Mouse (Mus musculus): ENCODE results near the gene Atp6v1c2. TPM values are rescaled to one million over a fixed set of nuclear protein-coding genes. Genes with fewer than 3 reads are reported as not detected.
A peak's percentile ranks its signal among the peaks of the same experiment; 100 is the strongest.

The Atp6v1c2 gene
- total and polyA plus RNA-seq, 2 experiments from 2014 or later: 0.52 to 1.1 TPM

- H3K9me3 ChIP-seq (ENCODE audit: low read length): no peaks in the 10 kb centered on the region
- H3K9ac ChIP-seq (replicated peaks; ENCODE audit: low read length): no peak overlapping the region
- TF ChIP-seq CTCF (IDR thresholded peaks at IDR 0.05; ENCODE audit: low read depth): no peak
- H3K4me3 ChIP-seq (ENCODE audit: low read length): no peak overlapping the region
- no peaks in the 10 kb centered on the region for H3K27me3 ChIP-seq (ENCODE audit: insufficient read depth, low read length)
- no peak overlapping the region for H3K27ac ChIP-seq
- DNase-seq (ENCODE audit: low spot score) (no peak), ATAC-seq (no peak)
- H3K4me1 ChIP-seq (ENCODE audit: insufficient read depth, low read length): peaks cover 6% of the 10 kb centered on the region
- WGBS: 87% methylated on average over 2 of the region's 2 CpGs
- H3K36me3 ChIP-seq (ENCODE audit: insufficient read depth, low read length): no peaks in the 10 kb centered on the region
- H3K4me2 ChIP-seq (ENCODE audit: low read depth, low read length): no peak overlapping the region
Observed at GRCm38 (mm10) chr12:17264826-17265225, 64.3 kb downstream of the Atp6v1c2 start.

- ATAC-seq (no peak), DNase-seq (ENCODE audit: low spot score) (no peak)
- Histone ChIP-seq H3K36me3 (ENCODE audit: insufficient read depth, low read length) (no peaks in the 10 kb centered on the region), H3K4me3 (ENCODE audit: low read length) (no peak overlapping the region), H3K4me2 (ENCODE audit: low read depth, low read length) (no peak overlapping the region), H3K27ac (no peak overlapping the region), H3K9ac (replicated peaks; ENCODE audit: low read length) (no peak overlapping the region), H3K4me1 (ENCODE audit: insufficient read depth, low read length) (peaks cover 6% of the 10 kb centered on the region), H3K9me3 (ENCODE audit: low read length) (no peaks in the 10 kb centered on the region), H3K27me3 (ENCODE audit: insufficient read depth, low read length) (no peaks in the 10 kb centered on the region)
- no peak for TF ChIP-seq CTCF (IDR thresholded peaks at IDR 0.05; ENCODE audit: low read depth)
- WGBS: 89% methylated on average over 3 of the region's 3 CpGs
Observed at GRCm38 (mm10) chr12:17263881-17264280, 65.3 kb downstream of the Atp6v1c2 start.

- no peak overlapping the region for H3K27ac ChIP-seq
- H3K4me2 ChIP-seq (ENCODE audit: low read depth, low read length): no peak overlapping the region
- H3K27me3 ChIP-seq (ENCODE audit: insufficient read depth, low read length): no peaks in the 10 kb centered on the region
- no peaks in the 10 kb centered on the region for H3K9me3 ChIP-seq (ENCODE audit: low read length)
- no peaks in the 10 kb centered on the region for H3K36me3 ChIP-seq (ENCODE audit: insufficient read depth, low read length)
- H3K4me3 ChIP-seq (ENCODE audit: low read length): no peak overlapping the region
- ATAC-seq (peak; percentile 41; the same call in 1 of the 2 replicates), DNase-seq (ENCODE audit: low spot score) (peak; percentile 30)
- WGBS: 62% methylated on average over 3 of the region's 3 CpGs
- TF ChIP-seq CTCF (IDR thresholded peaks at IDR 0.05; ENCODE audit: low read depth): no peak
- no peaks in the 10 kb centered on the region for H3K4me1 ChIP-seq (ENCODE audit: insufficient read depth, low read length)
- no peak overlapping the region for H3K9ac ChIP-seq (replicated peaks; ENCODE audit: low read length)
Observed at GRCm38 (mm10) chr12:17261005-17261404, 68.2 kb downstream of the Atp6v1c2 start.

GRCm38 (mm10) chr12:17258431-17258830, 70.7 kb downstream of the Atp6v1c2 start:
- no peak overlapping the region for H3K27ac ChIP-seq
- 86% methylated on average over 7 of the region's 7 CpGs for WGBS
- no peak for ATAC-seq

GRCm38 (mm10) chr12:17256905-17257304, 72.3 kb downstream of the Atp6v1c2 start:
- peak; percentile 84 for TF ChIP-seq CTCF (IDR thresholded peaks at IDR 0.05; ENCODE audit: low read depth)
- no peaks in the 10 kb centered on the region for H3K27me3 ChIP-seq (ENCODE audit: insufficient read depth, low read length)
- no peaks in the 10 kb centered on the region for H3K4me1 ChIP-seq (ENCODE audit: insufficient read depth, low read length)
- WGBS: 5% methylated on average over 9 of the region's 10 CpGs
- H3K4me2 ChIP-seq (ENCODE audit: low read depth, low read length): no peak overlapping the region
- no peaks in the 10 kb centered on the region for H3K9me3 ChIP-seq (ENCODE audit: low read length)
- ATAC-seq (peak; percentile 61; the same call in 1 of the 2 replicates), DNase-seq (ENCODE audit: low spot score) (peak; percentile 87)
- no peak overlapping the region for H3K9ac ChIP-seq (replicated peaks; ENCODE audit: low read length)
- no peak overlapping the region for H3K27ac ChIP-seq
- H3K36me3 ChIP-seq (ENCODE audit: insufficient read depth, low read length): no peaks in the 10 kb centered on the region
- no peak overlapping the region for H3K4me3 ChIP-seq (ENCODE audit: low read length)

More at GRCm38 (mm10) chr12:17258431-17258830, 70.7 kb downstream of the Atp6v1c2 start:
- no peak for TF ChIP-seq CTCF (IDR thresholded peaks at IDR 0.05; ENCODE audit: low read depth)
- H3K4me1 ChIP-seq (ENCODE audit: insufficient read depth, low read length): no peaks in the 10 kb centered on the region
- no peak overlapping the region for H3K4me2 ChIP-seq (ENCODE audit: low read depth, low read length)
- H3K36me3 ChIP-seq (ENCODE audit: insufficient read depth, low read length): no peaks in the 10 kb centered on the region
- no peaks in the 10 kb centered on the region for H3K27me3 ChIP-seq (ENCODE audit: insufficient read depth, low read length)
- no peak overlapping the region for H3K4me3 ChIP-seq (ENCODE audit: low read length)
- H3K9me3 ChIP-seq (ENCODE audit: low read length): no peaks in the 10 kb centered on the region
- DNase-seq (ENCODE audit: low spot score): no peak
- no peak overlapping the region for H3K9ac ChIP-seq (replicated peaks; ENCODE audit: low read length)

- Histone ChIP-seq H3K27ac (no peak overlapping the region), H3K4me1 (ENCODE audit: insufficient read depth, low read length) (no peaks in the 10 kb centered on the region), H3K36me3 (ENCODE audit: insufficient read depth, low read length) (no peaks in the 10 kb centered on the region), H3K4me3 (ENCODE audit: low read length) (no peak overlapping the region), H3K27me3 (ENCODE audit: insufficient read depth, low read length) (no peaks in the 10 kb centered on the region), H3K9me3 (ENCODE audit: low read length) (no peaks in the 10 kb centered on the region), H3K9ac (replicated peaks; ENCODE audit: low read length) (no peak overlapping the region), H3K4me2 (ENCODE audit: low read depth, low read length) (no peak overlapping the region)
- peak; percentile 55 for TF ChIP-seq CTCF (IDR thresholded peaks at IDR 0.05; ENCODE audit: low read depth)
- DNase-seq (ENCODE audit: low spot score) (peak; percentile 55), ATAC-seq (peak; percentile 28; the same call in 1 of the 2 replicates)
- 86% methylated on average over 6 of the region's 6 CpGs for WGBS
Observed at GRCm38 (mm10) chr12:17255602-17256001, 73.6 kb downstream of the Atp6v1c2 start.

GRCm38 (mm10) chr12:17253069-17253468, 76.1 kb downstream of the Atp6v1c2 start:
- Histone ChIP-seq H3K36me3 (ENCODE audit: insufficient read depth, low read length) (no peaks in the 10 kb centered on the region), H3K4me1 (ENCODE audit: insufficient read depth, low read length) (no peaks in the 10 kb centered on the region), H3K9me3 (ENCODE audit: low read length) (no peaks in the 10 kb centered on the region), H3K27me3 (ENCODE audit: insufficient read depth, low read length) (no peaks in the 10 kb centered on the region), H3K4me2 (ENCODE audit: low read depth, low read length) (peak overlapping the region; percentile 50), H3K4me3 (ENCODE audit: low read length) (peak overlapping the region; percentile 13; the same call in 1 of the 2 replicates), H3K9ac (replicated peaks; ENCODE audit: low read length) (no peak overlapping the region), H3K27ac (no peak overlapping the region)
- peak; percentile 70 for ATAC-seq
- 6% methylated on average over 9 of the region's 9 CpGs for WGBS
- peak; percentile 87 for DNase-seq (ENCODE audit: low spot score)
- TF ChIP-seq CTCF (IDR thresholded peaks at IDR 0.05; ENCODE audit: low read depth): peak; percentile 90

All from hindbrain, postnatal 0 days (tissue).